Mouse (Mus musculus) thymus, adult 2 months (tissue): ENCODE results near the gene Vgf.

ENCODE experiments used
- CTCF ChIP-seq: fragments of 200-500 bp; IDR thresholded peaks from 2 replicates; pipeline ENCODE4 v1.5.1; 2012; ENCODE audit warnings: mild to moderate bottlenecking, control low read depth, low read length, moderate library complexity, borderline replicate concordance; ENCODE audit not compliant: control insufficient read depth, poor library complexity, insufficient read depth; ENCODE audit errors: extremely low read depth
- POLR2A ChIP-seq: fragments of 200-500 bp; IDR thresholded peaks from 2 replicates; pipeline ENCODE4 v1.6.1; 2012; ENCODE audit warnings: mild to moderate bottlenecking, low read length, control low read depth, moderate library complexity; ENCODE audit not compliant: control insufficient read depth, poor library complexity, insufficient read depth; ENCODE audit errors: extremely low read depth

DNA sequence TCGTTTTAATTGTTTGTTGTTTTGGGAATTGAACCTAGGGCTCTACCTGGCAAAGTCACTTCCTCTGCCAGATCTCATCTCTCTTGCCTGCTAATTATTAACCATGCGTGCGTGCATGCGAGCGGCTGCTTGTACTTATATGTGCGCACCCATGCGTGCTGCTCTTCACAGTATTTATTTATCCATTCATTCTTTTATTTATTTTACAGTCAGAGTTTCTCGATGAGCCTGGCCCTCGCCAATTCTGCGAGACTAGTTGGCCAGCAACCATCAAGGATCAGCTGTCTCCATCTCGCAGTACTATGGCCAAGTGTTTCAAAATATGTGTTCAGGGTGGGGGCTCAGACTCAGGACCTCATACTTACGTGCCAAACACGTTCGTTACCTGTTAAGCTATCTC, 51.8 kb downstream of the Vgf start:
- no peak for TF ChIP-seq POLR2A
- TF ChIP-seq CTCF: no peak
